Mouse (Mus musculus) CD8-positive naive resting alpha-beta T cell, adult 2 months (primary cell): ENCODE data around the gene Notch2.

Experiments
- DNase-seq, 2 experiments: peaks; one replicate each; pipeline ENCODE4 v3.0.0; 2022; ENCODE audit warnings: low read depth in 2 of 2, low spot score in 2 of 2

Notch2 gene

DNA sequence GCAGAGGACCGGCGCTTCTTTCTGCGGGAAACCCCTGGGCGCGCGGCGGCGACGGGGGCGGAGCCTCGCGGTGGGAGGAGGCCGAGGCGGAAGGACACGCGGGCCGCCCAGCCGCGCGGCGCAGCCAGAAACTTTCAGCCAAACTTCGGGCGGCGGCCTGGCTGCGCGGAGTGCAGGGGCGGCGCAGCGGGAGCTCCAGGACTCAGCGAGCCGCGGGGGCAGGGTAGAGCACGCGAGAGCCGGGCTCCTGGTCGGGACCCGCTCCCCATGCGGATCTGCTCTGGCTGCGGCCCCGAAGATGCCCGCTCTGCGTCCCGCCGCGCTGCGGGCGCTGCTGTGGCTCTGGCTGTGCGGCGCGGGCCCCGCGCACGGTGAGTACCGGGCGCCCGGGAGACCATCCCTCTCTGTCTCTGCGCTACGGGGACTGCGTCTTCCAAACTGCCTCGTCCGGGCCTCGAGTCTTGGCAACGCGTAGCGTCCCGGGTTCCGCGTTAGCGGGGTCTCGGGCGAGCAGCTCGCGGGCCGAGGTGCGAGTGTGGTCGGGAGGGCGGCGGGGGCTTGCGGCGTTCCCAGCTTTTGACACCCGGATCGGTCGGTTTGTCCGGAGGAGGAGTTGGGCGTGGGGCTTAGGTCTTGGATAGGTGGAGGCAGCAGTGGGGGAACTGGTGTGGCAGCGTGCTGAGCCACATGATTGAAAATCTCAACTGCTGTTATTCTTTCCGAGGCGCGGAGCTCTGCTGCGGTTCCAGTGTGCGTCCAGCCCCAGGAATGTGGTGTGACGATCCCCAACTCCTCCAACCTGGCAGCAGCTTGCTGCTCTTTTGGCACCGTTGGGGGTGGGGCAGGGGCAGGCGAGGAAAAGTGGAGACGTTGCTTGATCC, at the start of gene Notch2:
Gene Notch2 (plus strand): TSS at position 127 of the 881 bp plus-strand sequence.
- peak; percentile 92 to 93 for DNase-seq

DNA sequence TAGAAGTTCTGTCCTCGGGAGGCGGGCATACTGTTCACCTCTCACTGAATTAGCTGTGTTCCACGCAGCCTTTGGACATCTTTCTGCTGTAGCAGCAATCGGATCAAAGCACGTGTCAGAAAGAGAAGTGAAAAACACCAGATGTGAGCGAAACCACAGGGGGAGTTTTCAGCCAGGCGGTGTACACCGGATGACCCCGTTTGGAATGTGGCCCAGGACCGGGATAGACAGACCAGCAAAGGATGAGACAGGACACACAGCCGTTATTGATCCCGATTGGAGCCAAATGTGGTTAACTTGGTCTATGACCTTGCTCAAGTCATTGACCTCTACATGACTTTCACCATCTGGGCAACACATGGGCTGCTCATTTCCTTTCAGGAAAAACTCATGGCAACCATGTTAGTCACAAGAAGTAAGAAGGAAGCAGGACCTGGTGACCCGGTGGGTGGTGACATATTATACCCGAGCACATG, 48.4 kb upstream of the Notch2 start:
- DNase-seq = no peak

DNA sequence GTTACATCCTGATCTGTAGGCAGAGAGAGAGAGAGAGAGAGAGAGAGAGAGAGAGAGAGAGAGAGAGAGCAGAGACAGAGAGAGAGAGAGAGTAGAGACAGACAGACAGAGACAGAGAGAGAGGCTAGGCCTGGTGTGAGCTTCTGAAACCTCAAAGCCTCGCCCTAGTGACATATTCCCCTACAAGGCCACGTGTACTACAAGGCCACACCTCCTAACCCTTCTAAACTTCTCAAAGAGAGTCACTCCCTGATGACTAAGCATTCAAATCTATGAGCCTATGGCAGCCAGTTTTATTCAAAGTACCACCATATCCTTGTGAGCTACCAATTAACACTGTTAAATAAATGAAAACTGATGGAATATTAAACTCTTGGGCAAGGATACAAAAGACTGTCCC, 45.7 kb upstream of the Notch2 start:
- no peak for DNase-seq

GRCm38 (mm10) chr3:97968191-97968590, 45.1 kb upstream of the Notch2 start:
- DNase-seq = no peak

DNA sequence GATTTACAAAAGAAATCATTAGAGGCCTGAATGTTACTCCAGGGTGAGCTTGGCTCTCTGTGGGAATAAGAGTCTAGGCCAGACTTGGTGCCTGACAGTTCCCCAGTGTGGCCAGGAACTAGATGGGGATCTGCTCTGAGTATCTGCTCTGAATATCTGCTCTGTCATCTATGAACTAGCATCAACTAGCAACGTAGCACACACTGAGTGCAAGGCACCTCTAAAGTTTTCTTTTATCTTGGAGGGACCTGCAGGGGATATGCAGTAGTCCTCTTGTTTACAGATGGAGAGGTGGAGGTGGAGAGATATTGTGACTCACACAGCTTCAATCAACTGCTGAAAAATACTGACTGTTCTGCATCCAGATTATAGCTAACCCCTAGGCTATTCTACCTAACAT, 44.3 kb upstream of the Notch2 start:
- DNase-seq = no peak

GRCm38 (mm10) chr3:97971117-97971516, 42.2 kb upstream of the Notch2 start:
- peak in 1 of 2 experiments; percentile 7 for DNase-seq

GRCm38 (mm10) chr3:97972200-97972599, 41.1 kb upstream of the Notch2 start:
- no peak for DNase-seq

DNA sequence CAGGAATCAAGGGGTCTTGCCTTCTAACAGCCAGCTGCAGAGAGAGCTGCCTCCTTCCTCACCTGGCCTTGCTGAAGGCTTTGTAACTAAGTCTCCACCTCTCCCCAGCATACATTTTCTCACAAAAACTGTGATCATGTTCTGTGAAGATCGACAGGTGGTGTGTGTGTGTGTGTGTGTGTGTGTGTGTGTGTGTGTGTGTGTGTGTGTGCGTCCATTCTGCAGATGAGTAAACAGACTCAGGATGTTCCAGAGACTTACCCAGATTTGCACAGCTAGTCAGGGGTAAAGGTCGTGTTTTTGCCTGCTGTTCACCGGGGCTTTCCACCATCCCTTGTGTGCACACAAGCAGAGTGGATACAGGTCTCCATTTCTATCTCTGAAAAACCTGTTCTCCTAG, 40.6 kb upstream of the Notch2 start:
- DNase-seq = no peak

GRCm38 (mm10) chr3:97973306-97973705, 40.0 kb upstream of the Notch2 start:
- no peak for DNase-seq

GRCm38 (mm10) chr3:97974197-97974770, 39.0 kb upstream of the Notch2 start:
- no peak for DNase-seq

DNA sequence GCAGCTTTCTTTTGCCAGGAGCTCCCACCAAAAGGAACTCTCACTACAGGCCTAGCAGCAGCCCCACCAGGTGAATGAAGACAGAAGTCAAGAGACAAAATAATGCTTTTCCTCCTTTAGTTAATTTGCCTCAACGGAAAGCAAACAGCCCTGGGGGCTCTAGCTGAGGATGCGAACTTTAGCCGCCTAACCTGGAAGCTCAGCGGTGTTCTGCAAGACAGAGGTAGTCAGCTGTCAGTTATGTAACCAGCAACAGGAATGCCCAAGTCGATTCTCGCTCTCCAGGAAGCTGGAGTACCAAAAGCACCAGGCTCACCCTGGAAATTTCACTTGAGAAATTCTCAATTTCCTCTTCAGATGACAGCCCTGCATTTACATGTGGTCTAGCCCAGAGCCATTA, 36.6 kb upstream of the Notch2 start:
- no peak for DNase-seq

DNA sequence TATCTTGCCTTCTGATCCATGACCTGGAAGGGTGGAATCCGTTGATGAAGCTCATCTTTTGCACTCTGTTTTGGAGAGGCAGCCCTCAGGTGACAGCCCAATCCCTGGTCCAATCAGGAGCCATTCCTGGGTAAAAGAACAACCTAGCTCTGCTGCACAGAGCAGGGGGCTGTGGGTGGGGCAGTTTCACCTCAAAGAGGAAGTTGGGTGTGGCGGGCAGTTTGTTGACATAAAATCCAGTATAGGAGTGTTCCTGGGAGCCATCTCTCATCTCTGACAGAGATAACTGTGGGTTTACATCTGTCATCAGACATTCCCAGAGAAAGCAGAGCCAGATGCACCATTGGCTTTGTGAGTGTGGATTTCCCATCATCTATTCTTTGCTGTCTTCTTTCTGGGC, 34.6 kb upstream of the Notch2 start:
- no peak for DNase-seq

DNA sequence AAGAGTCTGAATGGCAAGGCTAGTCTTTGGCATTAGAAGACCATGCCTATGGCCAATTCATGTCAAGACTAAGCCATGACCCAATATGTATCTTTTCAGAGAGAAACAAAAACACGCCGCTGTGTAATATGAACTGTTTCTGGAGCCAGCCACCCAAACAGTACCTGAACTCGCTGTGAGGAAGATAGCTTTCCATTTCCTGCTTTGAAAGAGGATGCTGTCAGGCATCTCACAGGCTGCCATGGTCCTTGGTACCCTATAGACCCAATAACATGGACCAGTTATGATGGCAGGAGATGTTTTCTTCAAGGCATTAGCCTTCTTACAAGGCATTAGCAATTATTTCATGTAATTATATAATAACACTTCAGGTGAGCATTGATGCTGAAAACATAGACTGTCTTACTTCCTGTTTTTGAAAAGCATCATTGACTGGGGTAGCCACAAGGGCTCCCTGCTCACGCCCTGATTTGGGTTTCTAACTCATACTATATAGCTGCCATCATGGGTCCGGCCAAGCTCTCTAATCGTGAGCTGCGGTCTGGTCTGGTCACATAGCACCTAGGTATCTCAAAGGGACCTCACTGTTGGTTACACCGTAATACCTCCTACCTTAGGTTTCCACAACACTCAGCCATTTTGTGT, 32.5 kb upstream of the Notch2 start:
- no peak for DNase-seq

GRCm38 (mm10) chr3:97981376-97981906, 31.9 kb upstream of the Notch2 start:
- no peak for DNase-seq

DNA sequence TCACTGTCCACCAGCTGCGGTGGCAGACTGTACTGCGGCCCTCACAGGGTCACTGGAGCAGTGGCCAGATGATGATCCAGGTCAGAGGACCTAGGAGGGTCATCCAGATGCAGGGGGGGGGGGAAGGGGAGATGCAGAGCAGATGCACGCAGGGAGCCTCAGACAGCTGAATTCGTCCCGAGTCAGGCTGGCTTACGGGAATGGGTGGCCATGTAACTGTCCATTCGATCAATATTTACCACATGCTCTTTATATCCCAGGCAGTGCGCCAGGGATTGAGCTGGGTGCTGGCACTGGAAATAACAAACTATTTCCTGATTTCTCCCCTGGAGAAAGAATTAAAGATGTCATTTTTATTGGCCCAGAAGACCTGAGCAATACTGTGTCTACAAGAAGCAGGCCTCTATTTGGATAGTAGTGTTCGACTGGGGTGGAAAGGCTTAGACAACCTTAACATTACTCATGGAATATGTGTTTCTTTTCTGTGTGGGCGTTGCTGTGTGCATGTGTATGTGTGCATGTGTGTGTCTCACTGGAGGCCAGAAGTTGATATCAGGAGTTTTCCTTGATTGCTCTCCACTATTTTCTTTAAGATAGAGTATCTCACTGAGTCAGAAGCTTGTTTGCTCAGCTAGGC, 28.3 kb upstream of the Notch2 start:
- no peak for DNase-seq

DNA sequence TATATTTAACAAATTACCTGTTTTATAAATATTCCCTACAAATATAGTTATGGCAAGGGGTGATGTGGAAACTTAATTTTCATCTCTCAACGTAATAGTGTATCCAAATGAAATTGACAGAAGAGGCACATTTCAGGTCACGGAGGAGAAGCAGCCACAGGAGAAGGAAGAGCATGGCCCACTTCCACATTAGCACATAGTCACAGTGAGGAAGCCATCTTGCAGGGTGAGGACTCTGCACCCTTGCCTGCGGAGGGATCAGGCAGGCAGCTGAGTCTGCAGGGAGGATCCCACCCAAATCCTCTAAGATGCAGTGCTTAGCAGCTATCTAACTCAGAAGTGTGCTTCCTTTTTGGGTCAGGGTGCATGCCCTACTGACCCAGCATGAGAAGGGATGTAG, 27.6 kb upstream of the Notch2 start:
- no peak for DNase-seq

GRCm38 (mm10) chr3:97987153-97987552, 26.2 kb upstream of the Notch2 start:
- DNase-seq = no peak

DNA sequence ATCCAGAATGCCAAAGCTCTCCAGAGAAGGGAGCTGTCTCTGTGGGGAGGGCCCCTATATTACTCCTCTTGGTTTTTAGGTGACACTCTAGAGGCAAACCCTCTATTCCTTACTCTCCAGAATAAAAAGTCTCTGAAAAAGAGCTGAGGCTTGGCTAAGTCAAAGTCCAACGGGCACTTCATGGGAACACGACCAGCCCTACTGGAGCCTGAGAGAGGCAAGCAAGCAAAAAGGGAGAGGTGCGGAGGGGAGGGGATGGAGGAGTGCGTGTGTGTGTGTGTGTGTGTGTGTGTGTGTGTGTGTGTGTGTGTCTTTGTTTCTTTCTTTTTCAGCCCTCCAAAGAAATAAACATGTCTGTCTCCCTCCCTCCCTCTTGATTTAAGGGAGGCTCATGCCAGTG, 24.6 kb upstream of the Notch2 start:
- no peak for DNase-seq

DNA sequence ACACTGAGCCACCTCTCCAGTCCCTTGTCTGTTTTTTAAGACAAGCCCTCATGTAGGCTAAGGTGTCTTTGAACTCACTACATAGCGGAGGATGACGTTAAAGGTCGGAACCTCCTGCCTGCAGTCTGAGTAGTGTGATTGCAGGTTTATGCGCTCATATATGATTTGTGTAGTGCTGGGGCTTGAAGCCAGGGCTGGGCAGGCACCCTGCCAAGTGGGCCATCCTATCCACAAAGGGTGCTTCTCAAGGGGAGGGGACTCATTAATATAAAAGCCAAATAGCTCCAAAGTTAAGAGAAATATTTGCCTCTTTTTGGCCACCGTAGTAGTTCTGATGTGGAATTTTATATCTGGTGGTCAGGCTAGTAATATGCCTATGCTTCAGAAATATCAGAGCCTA, 22.8 kb upstream of the Notch2 start:
- DNase-seq = no peak

DNA sequence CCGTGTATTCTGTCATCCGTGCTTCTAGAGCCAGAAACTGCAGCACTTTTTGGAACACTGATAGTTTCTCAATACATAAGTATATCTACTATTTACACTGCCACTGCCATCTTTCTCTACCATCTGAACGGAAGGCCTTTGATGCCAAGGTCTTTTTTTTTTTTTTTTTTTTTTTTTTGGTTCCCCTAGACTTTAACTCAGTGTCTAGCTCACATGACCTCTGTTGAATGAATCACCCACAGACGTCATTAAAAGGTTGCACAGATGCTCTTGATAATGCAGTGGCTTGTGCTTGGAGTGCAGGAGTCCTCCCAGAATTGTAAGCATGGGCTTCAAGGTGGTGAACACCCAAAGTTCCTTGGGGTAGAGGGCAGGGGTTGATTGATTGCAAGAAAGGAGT, 21.0 kb upstream of the Notch2 start:
- DNase-seq = no peak

DNA sequence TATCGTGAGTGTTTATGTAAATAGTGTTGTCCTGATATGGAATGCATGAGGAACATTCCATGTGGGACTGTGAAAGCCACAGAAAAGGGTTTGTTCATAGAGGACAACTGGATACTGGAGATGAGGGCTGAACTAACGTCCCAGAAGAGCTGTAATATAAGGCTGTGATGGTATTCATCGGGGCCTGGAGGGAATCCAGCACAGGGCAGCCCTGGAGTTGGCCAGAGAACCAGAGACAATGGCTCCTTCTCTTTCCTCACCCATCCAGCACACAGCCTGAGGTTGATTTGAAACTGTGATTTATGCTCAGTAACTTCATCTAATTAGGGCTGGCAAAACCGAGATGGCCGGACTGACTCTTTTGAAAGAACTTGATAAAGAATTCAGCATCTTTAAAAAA, 20.1 kb upstream of the Notch2 start:
- no peak for DNase-seq
